Mouse (Mus musculus): ENCODE results near the gene Atf7ip. TPM values are rescaled to one million over a fixed set of nuclear protein-coding genes. Genes with fewer than 3 reads are reported as not detected.
"Not testable (repeated sequence)": the region's sequence is repeated elsewhere in the genome, so short reads cannot be mapped to it uniquely, and the experiment has no call there.

Gene Atf7ip
- total RNA-seq (2014; fragmentation: Nextera tagmentation) (94.1 and 126 TPM in 2 replicates), total RNA-seq (2017) (32.3 and 43.4 TPM in 2 replicates)

DNA sequence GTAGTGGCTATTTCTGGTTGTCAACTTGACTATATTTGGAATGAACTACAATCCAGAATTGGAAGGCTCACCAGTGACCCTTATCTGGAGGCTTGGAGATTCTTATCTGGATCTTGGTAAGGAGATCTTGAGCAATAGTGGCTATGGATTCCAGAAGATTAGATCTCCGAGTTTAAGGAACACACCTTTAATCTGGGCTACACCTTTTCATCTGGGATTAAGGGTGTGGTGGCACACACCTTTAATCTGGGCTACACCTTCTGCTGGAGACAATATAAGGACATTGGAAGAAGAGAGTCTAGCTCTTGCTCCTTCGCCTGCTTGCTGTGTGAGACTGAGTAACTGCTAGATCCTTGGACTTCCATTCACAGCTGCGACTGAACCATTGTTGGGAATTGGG is at the start of gene Atf7ip:
Gene Atf7ip, plus strand, starts transcription at position 301 of the 400 bp plus-strand sequence.
- not testable (repeated sequence) for ATAC-seq (replicated peaks; ENCODE audit: poor library complexity, severe bottlenecking)

DNA sequence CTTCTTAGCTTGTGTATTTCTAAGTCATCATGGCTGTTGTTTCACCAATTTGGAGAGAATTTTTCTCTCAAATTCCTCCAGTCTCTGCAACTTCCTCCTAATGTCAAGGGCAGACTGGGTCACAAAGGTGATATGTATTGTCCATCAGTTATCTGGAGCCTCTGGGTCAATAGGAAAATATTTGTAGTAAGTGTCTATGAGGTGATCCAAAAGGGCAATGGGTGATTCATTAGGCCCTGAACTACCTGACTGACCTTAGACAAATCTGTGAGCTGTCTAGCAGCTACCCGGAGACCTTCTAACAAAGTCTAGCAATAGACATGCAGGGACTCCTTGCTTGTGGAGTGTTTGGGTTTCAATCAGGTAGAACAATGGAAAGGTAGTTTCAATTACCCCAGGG is 49.7 kb upstream of the Atf7ip start:
- no peak for ATAC-seq (replicated peaks; ENCODE audit: poor library complexity, severe bottlenecking)

DNA sequence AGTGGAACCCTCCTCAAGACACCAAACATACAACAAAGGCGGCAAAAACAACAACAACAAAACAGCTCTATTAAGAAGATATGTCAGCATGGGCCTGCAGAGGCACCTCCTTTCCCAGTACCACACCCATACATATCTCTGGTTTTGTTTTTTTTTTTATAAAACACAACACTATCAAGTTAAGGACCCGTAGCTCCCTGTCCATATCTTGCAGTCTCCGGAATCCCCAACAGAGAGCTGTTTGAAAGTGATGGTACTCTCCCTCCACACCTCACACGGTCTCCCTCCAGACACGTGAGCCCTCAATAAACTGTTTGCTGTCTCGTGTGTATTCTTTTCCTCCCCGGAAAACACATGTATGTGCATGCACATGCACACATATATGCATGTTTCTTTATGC is 46.8 kb upstream of the Atf7ip start:
- no peak for ATAC-seq (replicated peaks; ENCODE audit: poor library complexity, severe bottlenecking)

DNA sequence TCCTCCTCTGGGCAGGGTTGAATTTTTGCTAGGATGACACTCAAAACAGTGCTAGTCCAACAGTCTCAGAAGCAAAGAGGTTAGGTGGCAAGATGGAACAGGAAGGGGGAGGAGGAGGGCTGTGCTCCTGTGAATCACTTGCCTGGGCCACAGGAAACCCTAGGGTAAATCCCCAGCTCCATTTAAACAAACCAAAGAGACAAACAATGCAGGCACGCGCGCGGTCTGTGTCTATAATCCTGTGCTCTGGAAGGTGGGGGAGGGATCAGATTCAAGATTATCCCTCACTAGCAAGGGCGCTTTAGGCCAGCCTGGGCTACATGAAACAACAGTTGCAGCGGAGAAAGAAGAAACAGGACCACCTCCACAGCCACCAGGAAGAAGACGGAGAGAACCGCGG is 42.5 kb upstream of the Atf7ip start:
- ATAC-seq (replicated peaks; ENCODE audit: poor library complexity, severe bottlenecking), result no peak

DNA sequence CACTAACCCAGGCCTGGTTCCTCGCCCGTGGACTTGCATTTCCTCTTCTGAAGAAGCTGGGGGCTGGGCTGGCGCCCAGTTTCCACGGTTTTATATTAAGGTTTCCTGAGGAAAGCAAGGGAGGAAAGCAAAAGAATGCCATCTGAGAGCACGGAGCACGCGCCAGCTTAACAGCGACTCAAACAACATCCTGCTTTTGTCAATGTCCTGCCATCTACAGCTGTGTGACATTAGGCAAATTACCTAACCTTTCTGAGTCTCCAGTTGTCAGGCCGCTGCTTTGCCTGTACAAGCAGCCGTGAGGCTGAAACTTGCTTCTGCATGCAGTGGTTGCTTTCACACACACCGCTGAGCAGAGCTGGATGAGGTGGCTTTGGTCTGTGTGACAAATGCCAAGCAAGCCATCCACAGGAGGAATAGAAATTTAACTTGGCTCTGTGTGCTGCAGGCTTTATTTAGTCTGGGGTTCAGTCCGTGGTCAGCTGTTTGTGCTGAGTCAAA is 41.8 kb upstream of the Atf7ip start:
- ATAC-seq (replicated peaks; ENCODE audit: poor library complexity, severe bottlenecking), result peak; percentile 11; the same call in 1 of the 2 replicates

DNA sequence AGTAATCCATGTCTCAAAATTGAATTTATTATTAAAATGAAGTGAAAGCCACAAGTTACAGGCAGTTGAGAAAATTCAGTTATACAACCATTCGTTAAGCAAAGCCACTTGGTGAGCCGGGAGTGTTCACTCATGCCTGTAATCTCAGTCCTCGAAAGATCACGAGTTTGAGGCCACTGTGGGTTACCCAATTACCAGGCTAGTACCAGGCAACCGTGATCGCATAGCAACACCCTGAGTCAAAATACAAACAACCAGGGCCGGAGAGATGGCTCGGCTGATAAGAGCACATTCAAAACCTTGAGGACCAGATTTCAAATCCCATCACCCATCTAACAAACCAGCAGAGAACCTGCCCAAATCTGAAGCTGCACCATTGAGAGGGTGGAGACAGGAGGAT is 40.9 kb upstream of the Atf7ip start:
- peak; percentile 45 for ATAC-seq (replicated peaks; ENCODE audit: poor library complexity, severe bottlenecking)

DNA sequence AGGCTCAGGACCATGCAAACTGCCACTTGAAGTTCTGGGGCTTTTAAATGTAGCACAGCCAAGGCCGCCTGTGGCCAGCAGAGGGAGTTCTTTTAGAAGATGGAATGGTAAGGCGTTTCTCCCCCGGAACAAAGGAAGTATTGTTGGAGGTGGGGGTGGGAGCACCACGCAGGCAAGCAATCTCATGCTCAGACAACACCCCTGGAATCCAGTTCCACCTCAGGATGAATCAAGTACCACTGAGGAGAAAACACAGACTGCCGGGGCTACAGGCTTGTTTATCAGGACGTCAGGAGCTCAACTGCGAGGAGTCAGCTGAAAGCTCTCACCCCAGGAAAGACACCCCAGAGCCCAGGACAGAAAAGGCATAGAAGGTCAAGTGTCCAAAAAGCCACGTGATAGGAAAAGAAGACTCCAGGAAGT is 40.0 kb upstream of the Atf7ip start:
- peak; percentile 10; the same call in 1 of the 2 replicates for ATAC-seq (replicated peaks; ENCODE audit: poor library complexity, severe bottlenecking)

DNA sequence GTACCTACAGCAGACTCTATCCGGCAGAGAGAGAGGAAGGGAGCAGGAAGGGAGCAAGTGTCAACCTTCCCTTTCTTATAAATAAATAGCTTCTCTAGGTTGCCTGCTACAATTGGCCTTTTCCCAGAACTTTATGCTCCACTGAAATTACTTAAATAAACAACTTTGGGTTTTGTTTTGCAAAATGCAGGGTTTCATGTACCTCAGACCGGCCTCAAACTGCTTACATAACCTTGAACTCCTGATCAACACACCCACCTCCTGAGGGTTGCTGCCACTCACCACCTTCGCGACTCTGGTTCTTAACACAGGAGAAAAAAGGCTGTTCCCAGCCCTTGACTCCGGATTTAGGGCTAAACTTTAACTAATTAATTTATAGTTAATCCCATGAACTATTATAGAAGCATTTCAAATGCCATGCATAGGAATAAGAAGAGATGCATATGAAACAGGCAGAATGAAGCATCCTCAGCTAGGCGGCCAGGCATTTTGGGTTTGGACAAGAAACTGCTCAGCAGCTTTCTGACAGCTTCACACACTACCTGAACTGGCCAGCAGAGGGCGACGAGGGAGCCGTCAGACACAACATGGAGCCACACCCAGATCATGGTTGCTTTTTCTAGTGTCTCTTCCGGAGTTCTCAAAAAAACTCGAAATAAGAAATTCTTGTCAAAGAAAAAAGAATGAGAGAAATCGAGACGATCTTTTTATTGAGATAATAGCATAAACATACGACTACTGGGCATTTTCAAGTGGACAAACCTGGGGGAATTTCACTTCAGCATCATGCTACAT is 38.8 kb upstream of the Atf7ip start:
- no peak for ATAC-seq (replicated peaks; ENCODE audit: poor library complexity, severe bottlenecking)

DNA sequence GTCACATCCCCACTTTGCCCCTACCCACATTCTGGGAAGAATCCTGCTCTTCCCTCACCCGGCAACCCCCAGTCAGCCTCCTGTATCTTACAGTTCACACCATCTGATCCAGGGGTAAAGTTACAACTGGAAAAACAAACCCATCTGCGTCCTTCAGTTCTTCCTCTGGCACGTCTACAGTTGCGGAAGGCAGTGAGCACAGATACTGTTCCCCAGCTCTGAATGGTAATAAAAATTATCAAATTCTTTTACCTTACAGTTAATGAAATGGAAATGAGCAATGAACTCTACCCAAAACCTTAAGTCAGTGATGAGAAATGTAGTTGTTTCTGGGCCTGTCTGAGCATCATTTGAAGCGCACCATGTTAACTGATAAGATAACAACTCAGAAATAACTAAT is 38.1 kb upstream of the Atf7ip start:
- ATAC-seq (replicated peaks; ENCODE audit: poor library complexity, severe bottlenecking), result no peak

DNA sequence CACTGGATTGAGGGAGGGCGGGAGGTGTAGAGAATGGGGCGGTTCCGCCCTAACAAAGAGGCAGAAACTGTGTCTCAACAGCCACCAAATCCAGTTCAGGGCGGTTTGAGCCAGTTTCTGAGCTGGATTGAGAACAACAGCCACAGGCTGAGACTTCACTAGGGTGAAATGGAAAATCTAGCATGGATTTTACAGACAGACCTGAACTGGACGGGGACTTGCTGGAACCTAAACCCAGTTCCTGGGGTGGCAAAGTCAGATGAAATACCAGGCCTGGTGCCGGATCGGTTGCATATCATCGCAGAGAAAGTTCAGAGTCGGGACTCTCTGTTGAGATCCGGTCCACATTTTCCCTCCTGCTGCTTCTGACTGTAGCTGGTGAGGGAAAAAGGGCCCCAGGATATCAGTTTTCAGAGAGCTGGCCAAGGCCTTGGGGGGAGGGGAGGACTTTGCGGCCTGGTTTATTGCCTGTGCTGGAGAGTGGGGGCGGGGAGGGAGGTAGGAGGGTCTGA is 37.5 kb upstream of the Atf7ip start:
- ATAC-seq (replicated peaks; ENCODE audit: poor library complexity, severe bottlenecking), result peak; percentile 58

DNA sequence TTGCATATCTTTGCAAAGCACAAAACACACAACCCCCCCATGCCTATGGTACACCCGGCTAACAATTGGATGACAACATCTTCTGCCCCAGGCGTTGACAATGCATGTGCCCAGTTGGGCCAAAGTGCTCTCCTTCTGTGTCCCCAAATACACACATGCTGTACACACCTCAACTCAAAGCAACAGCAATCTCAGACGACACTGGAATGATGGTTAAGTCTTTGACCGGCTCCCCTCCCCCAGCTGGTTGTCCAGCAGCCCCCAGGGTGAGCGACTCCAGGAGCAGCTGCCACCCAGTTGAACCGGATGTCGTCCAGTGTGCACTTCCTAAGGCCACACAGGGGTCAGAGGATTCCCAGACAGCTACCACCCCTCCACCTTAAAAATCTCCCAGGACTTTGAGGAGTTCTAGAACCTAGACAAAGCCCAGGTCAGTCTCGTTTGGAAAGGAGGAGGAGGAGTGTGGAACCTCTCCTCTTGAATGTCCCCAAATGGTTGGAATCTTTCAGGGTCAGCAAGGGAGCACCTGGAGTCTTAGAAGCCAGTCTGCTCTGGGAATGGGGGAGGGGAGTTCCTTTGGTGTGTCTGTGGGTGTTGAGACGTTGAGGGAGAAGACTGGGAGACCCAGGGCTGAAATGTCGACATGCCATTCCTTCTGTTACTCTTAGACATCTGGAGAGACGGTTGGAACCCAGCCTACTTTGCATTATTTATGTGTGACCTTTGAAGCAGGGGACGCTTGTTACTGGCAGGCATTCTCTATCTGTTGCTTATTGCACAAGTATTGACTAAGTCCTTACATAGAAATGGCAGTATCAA is 36.8 kb upstream of the Atf7ip start:
- ATAC-seq (replicated peaks; ENCODE audit: poor library complexity, severe bottlenecking), result no peak

DNA sequence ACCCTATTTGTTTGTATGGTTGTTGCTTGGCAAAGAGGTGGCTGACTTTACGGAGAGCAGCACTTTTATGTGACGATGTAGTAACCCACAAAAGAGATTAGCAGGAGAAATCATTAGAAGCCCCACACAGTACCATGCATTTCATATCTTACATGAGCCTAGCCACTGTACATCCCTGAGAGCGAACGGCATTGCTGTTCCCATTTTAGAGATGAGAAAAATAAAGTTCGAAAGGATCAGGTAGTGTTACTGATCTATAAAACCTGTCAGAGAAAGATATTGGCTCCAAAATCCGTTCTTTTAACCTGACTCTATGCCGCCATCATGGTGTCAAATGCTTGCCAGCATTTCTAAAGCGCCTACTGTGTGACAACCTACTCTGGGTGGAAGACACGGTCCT is 36.2 kb upstream of the Atf7ip start:
- ATAC-seq (replicated peaks; ENCODE audit: poor library complexity, severe bottlenecking), result no peak

DNA sequence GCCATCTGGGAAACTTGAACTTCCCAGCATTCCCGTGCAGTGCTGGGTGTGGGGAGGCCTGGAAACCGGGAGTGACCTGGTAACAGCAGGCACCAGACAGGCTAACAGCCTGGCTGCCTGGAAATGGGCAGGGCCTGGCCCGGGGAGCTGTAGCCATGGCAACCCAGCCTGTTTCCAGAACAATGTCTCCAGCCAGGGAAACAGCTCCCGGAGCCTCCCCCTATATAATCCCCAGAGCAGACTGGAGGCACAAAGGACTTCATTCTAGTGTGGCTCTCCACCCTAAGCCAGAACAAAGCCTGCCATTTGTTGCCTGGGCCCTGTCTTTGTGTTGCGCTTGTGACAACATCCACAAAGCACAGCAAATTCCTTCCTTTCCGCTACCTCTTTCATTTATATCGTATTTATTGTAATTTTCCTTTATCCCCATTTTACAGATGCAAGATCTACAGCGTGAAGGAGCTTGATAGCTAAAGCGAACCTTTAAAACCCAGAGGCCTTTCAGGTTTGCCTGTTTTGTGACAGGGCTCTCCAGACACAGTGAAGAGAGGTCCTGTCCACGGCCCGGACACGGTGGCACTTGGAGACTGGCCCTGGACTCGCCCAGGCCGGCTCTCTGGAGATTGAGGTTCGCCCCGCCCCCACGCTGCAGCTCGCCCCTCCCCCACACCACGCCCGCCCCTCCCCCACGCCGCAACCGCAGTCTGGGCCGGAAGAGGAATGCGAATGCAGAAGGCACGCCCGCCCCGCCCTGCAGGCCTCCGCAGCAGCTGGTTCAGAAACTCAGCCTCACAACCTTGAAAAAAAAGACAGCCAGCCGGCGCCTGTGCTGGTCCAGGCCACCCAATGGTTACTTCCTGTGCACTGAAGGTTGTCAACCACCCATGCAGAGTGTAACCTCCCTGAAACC is 35.4 kb upstream of the Atf7ip start:
- ATAC-seq (replicated peaks; ENCODE audit: poor library complexity, severe bottlenecking), result peak; percentile 34

DNA sequence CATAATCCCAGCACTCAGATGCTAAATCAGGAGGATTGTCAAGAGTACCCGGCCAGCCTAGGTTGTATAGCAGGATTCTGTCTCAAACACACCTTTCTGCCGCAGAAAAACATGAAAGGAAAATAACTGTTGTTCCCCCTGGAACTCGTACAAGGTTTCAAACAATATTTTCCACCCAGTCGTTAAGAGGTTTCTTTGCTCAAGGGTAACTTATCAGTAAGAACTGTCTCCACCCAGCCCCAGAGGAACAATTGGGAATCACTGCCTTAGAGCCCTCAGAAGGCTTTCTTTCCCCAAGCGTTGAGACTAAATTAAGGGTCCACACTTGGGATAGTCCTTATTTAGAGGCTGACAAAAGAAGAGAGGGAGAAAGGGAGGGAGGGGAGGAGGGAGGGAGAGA is 34.4 kb upstream of the Atf7ip start:
- no peak for ATAC-seq (replicated peaks; ENCODE audit: poor library complexity, severe bottlenecking)

DNA sequence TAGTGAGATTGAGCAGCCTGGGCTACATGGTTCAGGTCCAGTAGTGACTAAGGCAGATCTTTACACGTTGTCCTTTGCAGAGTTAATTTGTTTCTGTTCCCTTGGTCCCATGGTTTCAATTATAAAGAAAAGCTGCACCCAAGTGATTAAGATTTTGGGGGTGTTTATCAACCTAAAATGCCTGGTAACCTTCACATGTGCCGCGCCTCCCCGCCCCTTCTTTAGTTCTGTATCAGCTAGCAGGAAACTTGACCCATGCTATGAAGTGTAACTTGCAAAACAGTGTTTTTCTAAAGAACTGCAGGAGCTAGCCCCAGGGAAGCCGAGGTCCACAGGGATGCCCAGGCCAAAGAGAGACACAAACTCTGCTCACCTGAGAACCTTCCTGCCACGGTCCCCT is 33.2 kb upstream of the Atf7ip start:
- no peak for ATAC-seq (replicated peaks; ENCODE audit: poor library complexity, severe bottlenecking)

DNA sequence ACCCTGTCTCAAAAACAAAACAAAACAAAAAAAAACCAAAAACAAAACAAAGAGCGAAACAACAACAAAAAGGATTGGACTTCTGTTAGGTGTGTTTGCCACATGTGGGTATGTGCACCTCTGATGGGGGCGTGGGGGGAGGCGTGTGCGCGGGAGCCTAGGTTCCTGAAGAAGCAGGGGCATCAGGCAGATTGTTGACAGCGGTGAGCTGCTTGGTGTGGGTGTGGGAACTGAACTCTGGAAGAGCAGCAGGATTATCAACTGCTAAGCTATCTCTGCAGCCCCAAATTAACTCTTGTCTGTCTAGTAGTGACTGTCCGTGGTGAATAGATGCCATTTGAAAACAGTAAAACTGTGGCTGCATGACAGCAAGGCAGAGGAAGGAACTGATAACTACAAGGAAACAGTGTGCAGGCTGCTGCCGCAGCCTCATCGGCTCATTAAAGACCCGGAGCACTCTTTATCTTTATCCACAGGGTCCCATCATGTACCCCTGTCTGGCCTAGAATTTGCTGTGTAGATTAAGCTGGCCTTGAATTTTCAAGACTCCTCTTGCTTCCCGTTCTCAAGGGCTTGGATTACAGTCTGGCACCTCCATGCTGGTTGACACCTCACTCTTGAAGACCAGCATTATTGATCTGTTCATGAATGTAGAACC is 32.4 kb upstream of the Atf7ip start:
- ATAC-seq (replicated peaks; ENCODE audit: poor library complexity, severe bottlenecking), result no peak

DNA sequence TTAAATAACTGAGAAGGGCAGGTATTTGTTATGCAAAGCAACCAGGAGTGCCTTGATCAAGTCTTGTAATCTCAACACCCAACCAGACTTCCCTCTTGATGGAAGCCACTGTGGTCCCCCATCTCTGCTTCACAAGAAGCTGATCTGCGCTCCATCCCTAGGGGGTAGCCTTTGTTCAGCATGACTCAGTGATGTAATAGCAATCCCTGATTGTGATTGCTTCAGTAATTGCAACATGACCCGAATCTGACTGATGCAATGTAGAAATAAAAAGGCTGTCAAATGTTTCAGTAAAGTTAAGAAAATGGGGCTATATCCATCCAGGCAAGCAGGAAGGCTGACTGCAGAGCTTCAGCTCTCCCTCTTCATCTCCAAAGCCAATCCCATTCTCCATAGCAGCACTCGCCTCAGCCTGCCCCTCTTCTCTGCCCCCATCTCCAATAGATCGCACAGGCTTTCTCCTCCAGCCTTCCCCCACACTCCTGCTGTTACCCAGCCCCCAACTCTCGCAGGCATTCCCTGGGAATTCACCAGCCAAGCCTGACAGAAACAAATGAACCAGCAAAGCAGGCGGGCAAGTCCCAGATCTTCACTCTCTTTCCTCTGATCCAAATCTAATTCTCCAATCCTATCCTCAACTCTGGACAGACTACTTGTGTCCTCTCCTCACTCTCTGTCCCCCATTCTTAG is 30.7 kb upstream of the Atf7ip start:
- ATAC-seq (replicated peaks; ENCODE audit: poor library complexity, severe bottlenecking), result peak; percentile 91

DNA sequence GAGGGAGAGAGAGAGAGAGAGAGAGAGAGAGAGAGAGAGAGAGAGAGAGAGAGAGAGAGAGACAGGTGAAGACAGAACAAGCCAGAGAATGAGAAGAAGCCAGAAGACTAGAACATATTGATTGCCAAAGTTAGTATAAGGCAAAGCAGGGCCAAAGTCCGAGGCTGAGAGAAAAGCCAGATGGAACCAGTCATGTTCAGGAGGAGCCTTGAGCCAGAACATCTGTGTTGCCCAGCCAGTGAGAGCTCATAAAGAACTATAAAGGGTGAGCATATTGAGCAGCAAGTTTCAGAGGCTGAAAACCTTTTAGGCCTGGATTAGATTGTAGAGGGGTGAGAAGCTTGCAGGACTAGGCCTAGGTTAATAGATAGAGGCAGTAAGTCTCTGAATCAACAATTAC is 28.1 kb upstream of the Atf7ip start:
- no peak for ATAC-seq (replicated peaks; ENCODE audit: poor library complexity, severe bottlenecking)

DNA sequence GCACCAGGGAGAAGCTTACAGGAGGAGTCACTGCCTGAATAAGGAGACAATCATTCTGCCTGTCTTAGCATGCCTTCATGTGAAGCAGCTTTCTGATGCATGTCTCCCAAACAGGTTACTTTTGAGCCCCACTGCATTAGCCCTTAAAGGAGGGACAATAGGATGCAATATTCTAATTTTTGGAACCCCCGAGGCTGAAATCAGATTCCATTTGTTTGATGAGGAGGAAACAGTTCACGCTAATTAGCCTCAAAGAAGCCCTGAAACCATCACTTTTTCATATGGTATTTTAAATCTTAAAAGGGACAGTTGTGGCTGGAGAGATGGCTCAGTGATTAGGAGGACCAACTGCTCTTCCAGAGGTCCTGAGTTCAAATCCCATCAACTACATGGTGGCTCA is 22.4 kb upstream of the Atf7ip start:
- no peak for ATAC-seq (replicated peaks; ENCODE audit: poor library complexity, severe bottlenecking)

Data from granulocyte monocyte progenitor cell, adult 5-6 weeks (primary cell).